Mouse (Mus musculus): ENCODE data around the gene Pxdc1.
A peak's percentile ranks its signal among the peaks of the same experiment; 100 is the strongest.

Gene Pxdc1

GRCm38 (mm10) chr13:34651474-34651991 is 1.8 kb downstream of the Pxdc1 start:
- DNase-seq (ENCODE audit: low spot score in 2 of 2): peak in 1 of 2 experiments; percentile 22

- DNase-seq (ENCODE audit: low spot score in 2 of 2): no peak
These were observed 2.3 kb downstream of the Pxdc1 start for GRCm38 (mm10) chr13:34650953-34651352.

GRCm38 (mm10) chr13:34650371-34650770 is 2.9 kb downstream of the Pxdc1 start:
- DNase-seq (ENCODE audit: low spot score in 2 of 2): peak in 1 of 2 experiments; percentile 17

GRCm38 (mm10) chr13:34647751-34648150 is 5.5 kb downstream of the Pxdc1 start:
- no peak for DNase-seq (ENCODE audit: low spot score in 2 of 2)

GRCm38 (mm10) chr13:34647221-34647620 is 6.1 kb downstream of the Pxdc1 start:
- no peak for DNase-seq (ENCODE audit: low spot score in 2 of 2)

- DNase-seq (ENCODE audit: low spot score in 2 of 2): no peak
These were observed 7.0 kb downstream of the Pxdc1 start for GRCm38 (mm10) chr13:34646240-34646750.

- DNase-seq (ENCODE audit: low spot score in 2 of 2): no peak
These were observed 7.8 kb downstream of the Pxdc1 start for GRCm38 (mm10) chr13:34645519-34645918.

GRCm38 (mm10) chr13:34644401-34644800 is 8.9 kb downstream of the Pxdc1 start:
- DNase-seq (ENCODE audit: low spot score in 2 of 2): no peak

- no peak for DNase-seq (ENCODE audit: low spot score in 2 of 2)
These were observed 9.4 kb downstream of the Pxdc1 start for GRCm38 (mm10) chr13:34643926-34644325.

- DNase-seq (ENCODE audit: low spot score in 2 of 2): peak; percentile 49 to 73
These were observed 10.1 kb downstream of the Pxdc1 start for GRCm38 (mm10) chr13:34642941-34643875.

GRCm38 (mm10) chr13:34641066-34641465 is 12.2 kb downstream of the Pxdc1 start:
- no peak for DNase-seq (ENCODE audit: low spot score in 2 of 2)

- DNase-seq (ENCODE audit: low spot score in 2 of 2): peak in 1 of 2 experiments; percentile 50
These were observed 17.3 kb downstream of the Pxdc1 start for GRCm38 (mm10) chr13:34635978-34636377.

GRCm38 (mm10) chr13:34630319-34630718 is 23.0 kb downstream of the Pxdc1 start:
- DNase-seq (ENCODE audit: low spot score in 2 of 2): no peak

- no peak for DNase-seq (ENCODE audit: low spot score in 2 of 2)
These were observed 23.5 kb downstream of the Pxdc1 start for GRCm38 (mm10) chr13:34629741-34630140.

- no peak for DNase-seq (ENCODE audit: low spot score in 2 of 2)
These were observed 25.8 kb downstream of the Pxdc1 start for GRCm38 (mm10) chr13:34627446-34627845.

GRCm38 (mm10) chr13:34624414-34624813 is 28.9 kb downstream of the Pxdc1 start:
- no peak for DNase-seq (ENCODE audit: low spot score in 2 of 2)

- no peak for DNase-seq (ENCODE audit: low spot score in 2 of 2)
These were observed 40.9 kb downstream of the Pxdc1 start for GRCm38 (mm10) chr13:34612402-34612801.

GRCm38 (mm10) chr13:34609711-34610110 is 43.6 kb downstream of the Pxdc1 start:
- no peak for DNase-seq (ENCODE audit: low spot score in 2 of 2)

GRCm38 (mm10) chr13:34607079-34607478 is 46.2 kb downstream of the Pxdc1 start:
- no peak for DNase-seq (ENCODE audit: low spot score in 2 of 2)

- no peak for DNase-seq (ENCODE audit: low spot score in 2 of 2)
These were observed 47.4 kb downstream of the Pxdc1 start for GRCm38 (mm10) chr13:34605884-34606283.

GRCm38 (mm10) chr13:34605206-34605605 is 48.1 kb downstream of the Pxdc1 start:
- no peak for DNase-seq (ENCODE audit: low spot score in 2 of 2)

- DNase-seq (ENCODE audit: low spot score in 2 of 2): no peak
These were observed 48.9 kb downstream of the Pxdc1 start for GRCm38 (mm10) chr13:34604406-34604805.

- no peak for DNase-seq (ENCODE audit: low spot score in 2 of 2)
These were observed 50.5 kb downstream of the Pxdc1 start for GRCm38 (mm10) chr13:34602757-34603156.
